Mouse (Mus musculus) fat pad, adult 2 months (tissue): ENCODE measurements around the gene Armc9.

Experiments used
- DNase-seq: peaks from one replicate; pipeline ENCODE4 v3.0.0-alpha.2; 2011; ENCODE audit warnings: low read depth, low spot score; ENCODE audit errors: extremely low read depth

The Armc9 gene

DNA sequence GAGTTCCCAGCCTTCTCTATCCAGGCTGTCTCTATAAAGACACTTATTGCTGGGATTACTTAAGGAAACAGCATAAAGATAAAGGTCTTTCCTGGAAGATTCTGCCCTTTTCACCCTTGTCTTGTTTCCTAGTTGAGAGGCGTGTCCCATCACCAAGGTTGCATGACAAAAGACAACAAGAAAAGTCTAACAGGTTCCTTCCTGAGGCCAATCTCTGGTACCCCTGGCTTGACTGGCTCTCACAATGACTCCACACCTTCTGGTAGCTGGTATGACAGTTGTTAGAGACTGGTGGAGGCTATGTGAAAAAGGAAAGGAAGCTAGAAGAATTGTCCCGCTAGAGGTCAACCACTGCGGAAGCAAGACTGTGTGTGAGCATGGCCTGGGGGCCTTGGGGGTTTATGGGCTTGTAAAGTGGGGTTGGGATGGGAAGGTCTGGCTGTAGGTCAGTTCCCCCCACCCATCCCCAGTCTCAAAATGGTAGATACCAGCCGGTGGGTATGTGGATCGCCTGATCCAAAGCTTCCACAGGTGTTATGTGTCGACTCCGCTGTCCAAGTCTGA, 154.8 kb downstream of the Armc9 start:
- DNase-seq: no peak

DNA sequence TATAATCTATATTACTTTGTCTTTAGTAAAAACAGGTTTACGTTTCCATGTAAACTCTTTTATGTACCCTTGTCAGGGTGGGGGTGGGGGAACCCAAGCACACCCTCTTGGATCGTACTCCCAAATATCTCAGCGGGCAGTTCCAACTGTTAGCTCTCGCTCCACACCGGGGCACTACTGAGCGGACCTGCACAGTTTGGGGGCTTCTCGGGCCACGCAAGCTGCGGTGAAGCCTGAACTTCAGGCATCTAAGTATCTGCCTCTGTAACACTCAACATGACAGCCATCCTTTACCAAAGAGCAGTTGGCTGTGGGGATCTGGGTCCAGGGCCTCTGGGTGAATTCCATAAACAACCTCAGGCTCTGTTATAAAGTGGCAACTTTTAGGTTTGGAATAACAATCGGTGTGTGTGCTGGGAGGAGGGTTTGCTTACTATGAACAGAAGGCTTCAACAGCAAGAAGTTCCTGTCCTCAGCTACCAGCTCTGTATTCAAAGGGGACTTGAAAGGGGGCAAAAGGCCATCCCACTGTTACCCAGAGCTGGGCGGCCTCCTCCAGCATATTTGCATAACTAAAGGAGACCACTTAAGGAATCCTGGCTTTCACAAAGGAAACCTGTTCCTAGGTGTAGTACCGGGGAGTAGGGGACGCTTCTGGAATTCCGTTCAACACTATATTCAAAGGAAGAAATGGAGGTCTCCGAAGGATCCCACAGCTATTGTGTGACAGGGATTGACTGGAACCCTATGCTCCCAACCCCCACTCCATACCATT, 156.1 kb downstream of the Armc9 start:
- DNase-seq: no peak

DNA sequence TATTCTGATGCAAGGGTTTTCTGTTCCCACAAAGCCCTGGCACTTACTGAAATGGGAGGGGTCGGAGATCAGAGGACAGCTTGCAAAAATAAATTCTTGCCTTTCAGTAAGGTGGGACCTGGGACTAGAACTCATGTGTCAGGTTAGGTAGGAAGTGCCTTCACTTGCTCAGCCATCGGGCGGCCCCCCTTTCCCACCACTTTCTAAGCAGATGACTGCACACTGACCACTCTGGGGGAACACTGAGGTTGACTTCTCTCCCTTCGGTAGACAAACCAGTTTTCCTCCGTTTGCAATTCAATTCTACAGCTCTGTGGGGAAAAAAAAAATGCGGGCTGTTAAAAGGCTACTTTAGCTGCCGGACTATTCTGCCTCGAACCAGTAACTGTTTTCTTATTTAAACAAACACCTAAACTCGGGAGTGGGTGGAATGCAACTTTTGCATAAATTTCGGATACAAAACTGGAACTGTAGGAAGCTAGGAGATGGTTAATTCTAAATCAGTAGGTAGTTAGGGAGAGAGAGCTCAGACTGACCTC, 157.0 kb downstream of the Armc9 start:
- DNase-seq: no peak

DNA sequence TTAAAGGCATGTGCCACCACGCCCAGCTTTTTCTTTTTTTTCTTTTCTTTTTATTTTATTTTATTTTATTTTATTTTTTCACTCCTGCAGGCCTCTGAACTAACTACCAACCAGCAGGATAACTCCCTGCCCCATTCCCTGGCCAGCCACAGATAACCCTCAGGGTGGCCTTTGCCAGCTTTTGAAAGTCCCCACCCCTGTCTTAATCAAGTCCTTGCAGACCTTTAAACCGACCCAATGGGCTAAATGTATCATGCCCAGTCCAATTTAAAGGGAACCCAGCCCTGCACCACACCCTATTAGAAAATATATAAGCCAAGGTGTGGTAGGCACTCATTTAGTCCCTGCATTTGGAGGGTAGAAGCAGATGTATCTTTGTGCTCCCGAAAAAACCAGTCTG, 157.7 kb downstream of the Armc9 start:
- DNase-seq: no peak

- DNase-seq: no peak
These were observed 158.7 kb downstream of the Armc9 start for GRCm38 (mm10) chr1:86313096-86313771.

DNA sequence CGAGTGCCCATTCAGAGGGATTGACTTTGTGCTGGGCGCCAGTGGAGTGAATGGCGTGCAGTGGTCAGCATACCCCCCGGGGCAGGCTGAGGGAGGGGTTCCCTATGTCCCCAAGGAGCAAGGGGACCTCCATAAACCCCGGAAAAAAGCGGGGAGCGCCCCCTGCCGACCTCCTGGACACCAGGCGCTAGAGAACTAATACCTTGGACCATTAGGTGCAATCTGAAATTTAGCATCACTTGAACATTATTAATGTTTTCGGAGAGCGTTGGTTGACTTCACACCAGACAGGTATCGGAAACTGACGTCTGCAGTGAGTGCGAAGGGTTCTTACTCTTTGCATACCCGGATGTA, 159.2 kb downstream of the Armc9 start:
- DNase-seq: no peak

GRCm38 (mm10) chr1:86320822-86321413, 166.3 kb downstream of the Armc9 start:
- no peak for DNase-seq
